ENCODE assay signal across 17 mouse cellular contexts in genomic region chr10:130259483-130259882, GRCm38 (mm10). TPM values are rescaled to one million over a fixed set of nuclear protein-coding genes. Genes with fewer than 3 reads are reported as not detected.
A peak's percentile ranks its signal among the peaks of the same experiment; 100 is the strongest.
DNase-seq lines count a peak whose midpoint lies in the region; ATAC-seq lines count a peak whose summit lies in the region.
"Had no signal": no experiment of that assay in that cellular context is flagged by ENCODE, and none has a peak within 500 bp of the region (broad histone marks: within the 10 kb centered on the region; RNA-seq: fewer than 3 reads in every experiment).

No protein-coding gene starts in this region.

- intact Hi-C loops in heart, postnatal 10 days (cut with DNase I): no loop called here

- DNase-seq in cerebellum, postnatal 10 days: peak; percentile 9 to 13
- no peak for DNase-seq in cerebellum, adult 11 months
- DNase-seq in retina, postnatal 1 day: peak; percentile 73
- DNase-seq in heart, postnatal 10 days: no peak
- no peak for DNase-seq in spleen, adult 12 weeks (ENCODE audit: low spot score)
- DNase-seq: heart, adult 18-20 months; kidney, adult 18-20 months; liver, postnatal 0 days; right cerebral cortex, postnatal 4 days had no signal

- no peak overlapping the region for H3K4me3 ChIP-seq in midbrain, embryonic 12.5 days
- no peak overlapping the region for H3K4me3 ChIP-seq in midbrain, embryonic 16.5 days (ENCODE audit: low read depth, low read length)
- no peak overlapping the region for H3K4me3 ChIP-seq in hindbrain, embryonic 16.5 days (ENCODE audit: low read length)

- 78% methylated on average over 1 of the region's 1 CpGs for WGBS in midbrain, embryonic 12.5 days
- WGBS in midbrain, embryonic 16.5 days: 44% methylated on average over 1 of the region's 1 CpGs
- 46% methylated on average over 1 of the region's 1 CpGs for WGBS in hindbrain, embryonic 16.5 days

- no peak overlapping the region for H3K9ac ChIP-seq in midbrain, embryonic 12.5 days (replicated peaks)
- H3K9ac ChIP-seq in midbrain, embryonic 16.5 days (ENCODE audit: low read depth, low read length): no peak overlapping the region
- no peak overlapping the region for H3K9ac ChIP-seq in hindbrain, embryonic 16.5 days (ENCODE audit: low read depth, low read length)
- H3K9ac ChIP-seq: liver, postnatal 0 days had no signal

- H3K27ac ChIP-seq in midbrain, embryonic 12.5 days (replicated peaks): no peak overlapping the region
- no peak overlapping the region for H3K27ac ChIP-seq in midbrain, embryonic 16.5 days (ENCODE audit: low read length)
- no peak overlapping the region for H3K27ac ChIP-seq in hindbrain, embryonic 16.5 days (ENCODE audit: low read depth, low read length)

- H3K9me3 ChIP-seq in midbrain, embryonic 12.5 days: no peaks in the 10 kb centered on the region
- no peaks in the 10 kb centered on the region for H3K9me3 ChIP-seq in midbrain, embryonic 16.5 days (replicated peaks; ENCODE audit: control insufficient read depth, low read length, poor library complexity, severe bottlenecking)
- H3K9me3 ChIP-seq in hindbrain, embryonic 16.5 days (ENCODE audit: control insufficient read depth, low read length): no peaks in the 10 kb centered on the region
- H3K9me3 ChIP-seq: G1E had no signal

- 0 out of 2 replicates have a peak, but pooled peaks cover 4% of the 10 kb centered on the region for H3K4me1 ChIP-seq in midbrain, embryonic 12.5 days
- no peaks in the 10 kb centered on the region for H3K4me1 ChIP-seq in midbrain, embryonic 16.5 days (ENCODE audit: control insufficient read depth, insufficient read depth, low read length)
- H3K4me1 ChIP-seq in hindbrain, embryonic 16.5 days (ENCODE audit: control insufficient read depth, insufficient read depth, low read depth, low read length): no peaks in the 10 kb centered on the region; the same call in 1 of the 2 replicates

- ATAC-seq in midbrain, embryonic 12.5 days (ENCODE audit: low FRiP score, low read depth): peak; percentile 60; the same call in 1 of the 2 replicates
- ATAC-seq in midbrain, embryonic 16.5 days: no peak
- peak; percentile 73 for ATAC-seq in hindbrain, embryonic 16.5 days
- ATAC-seq: liver, postnatal 0 days had no signal

- H3K27me3 ChIP-seq in midbrain, embryonic 12.5 days: no peaks in the 10 kb centered on the region
- H3K27me3 ChIP-seq in midbrain, embryonic 16.5 days (ENCODE audit: control insufficient read depth, insufficient read depth, low read depth, low read length): no peaks in the 10 kb centered on the region
- no peaks in the 10 kb centered on the region for H3K27me3 ChIP-seq in hindbrain, embryonic 16.5 days (replicated peaks; ENCODE audit: control insufficient read depth, insufficient read depth, low read length)

- H3K36me3 ChIP-seq in midbrain, embryonic 12.5 days: no peaks in the 10 kb centered on the region
- no peaks in the 10 kb centered on the region for H3K36me3 ChIP-seq in midbrain, embryonic 16.5 days (ENCODE audit: control insufficient read depth, insufficient read depth, low read length)
- H3K36me3 ChIP-seq in hindbrain, embryonic 16.5 days (ENCODE audit: control insufficient read depth, insufficient read depth, low read length): no peaks in the 10 kb centered on the region
- H3K36me3 ChIP-seq: G1E had no signal

- H3K4me2 ChIP-seq in midbrain, embryonic 12.5 days (replicated peaks): no peak overlapping the region
- H3K4me2 ChIP-seq in midbrain, embryonic 16.5 days (ENCODE audit: low read length): no peak overlapping the region
- no peak overlapping the region for H3K4me2 ChIP-seq in hindbrain, embryonic 16.5 days (ENCODE audit: low read length)

RNA-seq across cellular contexts. Expression of gene Neurod4, which starts 20.6 kb away (rescaled TPM):
- polyA plus RNA-seq in midbrain, embryonic 12.5 days (2016; fragmentation: Nextera tagmentation; extraction: Ambion mirVana): 11.6 and 14.8 TPM in 2 replicates
- 1.9 and 2.8 TPM in 2 replicates for polyA plus RNA-seq in midbrain, embryonic 16.5 days (2015; fragmentation: Nextera tagmentation; extraction: Ambion mirVana)
- polyA plus RNA-seq in hindbrain, embryonic 16.5 days (2015; fragmentation: Nextera tagmentation; extraction: Ambion mirVana): 1.5 and 1.6 TPM in 2 replicates
- not detected for total RNA-seq in heart, postnatal 10 days (2021)
- total RNA-seq: heart, adult 18-20 months; heart, postnatal 25 days had no signal
- polyA plus RNA-seq: G1E; large intestine, adult 2 months; liver, postnatal 0 days had no signal

RNA-seq across cellular contexts. Expression of gene Olfr827, which starts 45.3 kb away (rescaled TPM):
- polyA plus RNA-seq in midbrain, embryonic 12.5 days (2016; fragmentation: Nextera tagmentation; extraction: Ambion mirVana): not detected in 2 replicates
- polyA plus RNA-seq in midbrain, embryonic 16.5 days (2015; fragmentation: Nextera tagmentation; extraction: Ambion mirVana): not detected in 2 replicates
- not detected in 2 replicates for polyA plus RNA-seq in hindbrain, embryonic 16.5 days (2015; fragmentation: Nextera tagmentation; extraction: Ambion mirVana)
- total RNA-seq in heart, postnatal 10 days (2021): not detected
- total RNA-seq: heart, adult 18-20 months; heart, postnatal 25 days; left cerebral cortex, postnatal 14 days; neutrophil, adult 5-6 weeks had no signal
- polyA plus RNA-seq: G1E; large intestine, adult 2 months; liver, postnatal 0 days had no signal

Comparison
In these comparisons a context has a peak if more than half of its experiments do, and no peak if none do; other contexts are left out.
1. DNase-seq: peak in cerebellum, postnatal 10 days (2 of 2) and retina, postnatal 1 day (single experiment); none in cerebellum, adult 11 months (single experiment), heart, postnatal 10 days (0 of 2) and spleen, adult 12 weeks (single experiment).